Mouse (Mus musculus) embryonic facial prominence, embryonic 11.5 days (tissue): ENCODE measurements at regions not wholly inside any gene's neighbourhood (a gene's known extent, or its start where the extent isn't known, plus 50 kb on each side); places are given as distances from the start of the nearest gene placed in this dataset.

Source experiments
- ATAC-seq: fragments of 200-750 bp; cut with Nextera tagmentation; replicated peaks from 2 replicates; pipeline ENCODE4 v1.8.0; 2017; ENCODE audit warnings: low read depth; ENCODE audit not compliant: insufficient number of reproducible peaks, low FRiP score, low TSS enrichment
- DNase-seq: peaks from one replicate; pipeline ENCODE4 v3.0.0-alpha.2; 2015; ENCODE audit warnings: low spot score
- H3K27ac ChIP-seq: fragments of 300-500 bp; sonication (generic); replicated peaks from 2 replicates; pipeline ENCODE4 v1.5.1; 2014; ENCODE audit warnings: mild to moderate bottlenecking, low read depth, low read length, control low read depth
- H3K27me3 ChIP-seq: fragments of 300-500 bp; sonication (generic); 2 replicates; pipeline ENCODE4 v1.6.1; 2014; ENCODE audit warnings: mild to moderate bottlenecking, low read length, moderate library complexity, mixed read lengths; ENCODE audit not compliant: control insufficient read depth, insufficient read depth
- H3K36me3 ChIP-seq: fragments of 300-500 bp; sonication (generic); replicated peaks from 2 replicates; pipeline ENCODE4 v1.6.1; 2014; ENCODE audit warnings: low read depth, mild to moderate bottlenecking, low read length, moderate library complexity, mixed read lengths; ENCODE audit not compliant: control insufficient read depth, insufficient read depth
- H3K4me1 ChIP-seq: fragments of 300-500 bp; sonication (generic); 2 replicates; pipeline ENCODE4 v1.6.1; 2014; ENCODE audit warnings: low read length, mixed read lengths; ENCODE audit not compliant: control insufficient read depth, insufficient read depth
- H3K4me2 ChIP-seq: fragments of 300-500 bp; sonication (generic); 2 replicates; pipeline ENCODE4 v1.6.1; 2014; ENCODE audit warnings: low read depth, mild to moderate bottlenecking, control low read depth, low read length, moderate library complexity
- H3K4me3 ChIP-seq: fragments of 300-500 bp; sonication (generic); 2 replicates; pipeline ENCODE4 v1.5.1; 2014; ENCODE audit warnings: low read depth, low read length, control low read depth
- H3K9ac ChIP-seq: fragments of 300-500 bp; sonication (generic); replicated peaks from 2 replicates; pipeline ENCODE4 v1.6.1; 2014; ENCODE audit warnings: mild to moderate bottlenecking, control low read depth, low read length
- H3K9me3 ChIP-seq: fragments of 300-500 bp; sonication (generic); replicated peaks from 2 replicates; pipeline ENCODE4 v1.6.1; 2016; ENCODE audit warnings: mild to moderate bottlenecking, low read length, inconsistent platforms, mixed read lengths; ENCODE audit not compliant: control insufficient read depth
- WGBS: fragments of 180-500 bp; shearing (Covaris S2); extraction: QIAGEN DNeasy Blood & Tissue Kit; methylation state at CpG from one replicate; pipeline ENCODE4 v1.1.7; 2014; 5-methylcytosine and 5-hydroxymethylcytosine counted together

DNA sequence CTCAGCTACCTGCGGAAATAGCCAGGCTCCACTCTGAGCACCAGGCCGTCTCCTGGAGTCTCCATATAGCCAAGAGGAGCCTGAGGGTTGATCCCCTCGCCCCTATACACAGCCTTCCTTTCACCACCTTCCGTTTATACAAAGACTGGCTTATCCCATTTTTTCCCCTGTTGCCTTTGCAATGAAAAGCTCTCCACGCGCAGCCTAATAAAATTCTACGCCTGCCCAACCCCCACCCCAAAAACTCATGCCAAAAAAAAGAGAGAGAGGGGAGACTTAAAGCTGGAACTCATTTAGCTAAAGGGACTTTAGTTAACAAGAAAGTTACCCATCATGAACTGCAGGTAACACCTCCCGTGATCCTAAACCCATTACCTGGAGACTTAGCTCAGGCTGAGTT lies 762.5 kb downstream of the Kcnj2 start:
- no peaks in the 10 kb centered on the region for H3K9me3 ChIP-seq
- no peaks in the 10 kb centered on the region for H3K36me3 ChIP-seq
- no peaks in the 10 kb centered on the region for H3K27me3 ChIP-seq
- no peak overlapping the region for H3K27ac ChIP-seq
- no peak overlapping the region for H3K4me3 ChIP-seq
- DNase-seq: no peak
- H3K9ac ChIP-seq: no peak overlapping the region
- no peaks in the 10 kb centered on the region for H3K4me1 ChIP-seq
- 53% methylated on average over 8 of the region's 8 CpGs for WGBS
- ATAC-seq: no peak
- no peak overlapping the region for H3K4me2 ChIP-seq

DNA sequence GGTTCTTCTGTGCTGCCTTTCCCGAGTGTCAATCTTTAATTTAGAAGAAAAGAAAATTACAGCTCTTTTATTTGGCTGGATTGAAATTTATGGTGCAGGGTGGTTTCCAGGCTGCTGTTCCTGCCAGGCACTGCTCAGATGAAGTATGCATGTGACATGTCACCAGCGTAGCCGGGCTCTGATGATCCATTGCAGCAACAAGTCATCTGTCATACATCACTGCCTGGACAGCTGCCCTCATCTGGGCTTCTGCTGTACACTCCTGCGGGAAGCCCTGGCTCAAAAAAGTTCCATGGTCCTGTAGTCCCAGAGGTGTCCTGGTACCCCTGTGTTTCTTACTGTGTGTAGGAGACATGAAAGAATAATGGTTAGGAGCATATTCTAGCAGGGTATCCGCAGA lies 773.0 kb downstream of the Kcnj2 start:
- Histone ChIP-seq H3K9ac (no peak overlapping the region), H3K27ac (no peak overlapping the region), H3K27me3 (no peaks in the 10 kb centered on the region), H3K4me1 (no peaks in the 10 kb centered on the region), H3K4me2 (no peak overlapping the region), H3K4me3 (no peak overlapping the region), H3K36me3 (no peaks in the 10 kb centered on the region), H3K9me3 (no peaks in the 10 kb centered on the region)
- WGBS: 83% methylated on average over 5 of the region's 5 CpGs
- no peak for DNase-seq
- no peak for ATAC-seq

DNA sequence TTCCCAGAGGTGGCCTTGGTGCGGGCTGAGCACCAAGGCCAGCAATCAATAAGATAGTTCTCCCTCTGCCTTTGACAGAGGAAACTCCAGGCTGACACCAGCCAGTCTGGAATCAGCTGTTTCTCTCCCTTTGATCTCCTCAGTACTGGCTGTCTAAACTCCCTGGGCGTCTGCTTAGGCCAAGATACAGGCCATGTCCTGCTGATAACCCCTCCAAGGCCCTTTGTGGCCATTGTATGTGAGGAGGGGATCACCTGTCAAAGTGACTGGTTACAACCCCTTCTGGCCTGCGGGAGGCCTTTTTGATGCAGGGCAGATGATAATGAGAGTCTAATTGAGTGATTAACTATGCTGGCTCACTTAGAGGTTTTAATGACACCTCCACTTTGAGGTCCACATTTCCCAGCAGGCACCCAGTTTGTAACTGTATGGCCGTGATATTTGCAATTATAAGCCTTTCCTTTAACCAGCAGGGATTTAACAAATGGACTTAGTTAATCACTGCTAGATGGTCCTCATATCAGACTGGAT lies 777.8 kb downstream of the Kcnj2 start:
- DNase-seq (peak; percentile 16), ATAC-seq (0 out of 2 replicates have a peak, but pooled peaks have one; percentile 52)
- Histone ChIP-seq H3K4me1 (no peaks in the 10 kb centered on the region), H3K9ac (no peak overlapping the region), H3K4me2 (no peak overlapping the region), H3K9me3 (no peaks in the 10 kb centered on the region), H3K4me3 (no peak overlapping the region), H3K36me3 (no peaks in the 10 kb centered on the region), H3K27me3 (no peaks in the 10 kb centered on the region), H3K27ac (no peak overlapping the region)
- WGBS: 22% methylated on average over 4 of the region's 4 CpGs

DNA sequence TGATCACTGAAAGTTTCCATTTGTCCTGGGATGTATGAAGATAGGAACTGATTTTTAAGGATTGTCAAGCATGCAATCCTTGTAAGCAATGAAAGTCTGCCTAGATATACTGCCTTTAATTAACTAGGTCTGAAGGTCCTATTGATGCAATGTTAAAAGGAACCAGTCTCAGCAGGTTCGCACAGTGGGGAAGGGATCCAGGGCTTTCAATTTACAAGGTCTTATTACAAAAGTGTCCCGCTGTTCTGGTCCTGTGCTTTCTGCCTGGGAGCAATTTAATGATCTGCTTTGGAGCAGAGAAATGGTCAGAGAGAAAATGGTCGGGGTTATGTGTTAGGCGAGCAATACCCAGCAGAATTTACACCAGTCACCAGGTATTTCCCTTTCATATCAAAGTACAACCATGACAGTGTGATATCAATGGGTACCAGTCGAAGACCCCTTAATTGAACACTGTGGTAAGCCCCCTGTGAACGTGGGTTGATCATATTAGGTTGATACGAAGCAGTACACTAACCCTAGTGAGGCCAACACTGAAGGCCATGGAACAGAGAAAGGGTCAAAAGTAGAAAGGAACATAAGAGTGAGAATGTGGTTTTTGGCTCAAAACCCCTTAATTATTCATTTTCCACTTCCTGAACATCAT lies 778.5 kb downstream of the Kcnj2 start:
- no peak; the same call in 1 of the 2 replicates for ATAC-seq
- no peak overlapping the region for H3K4me3 ChIP-seq

DNA sequence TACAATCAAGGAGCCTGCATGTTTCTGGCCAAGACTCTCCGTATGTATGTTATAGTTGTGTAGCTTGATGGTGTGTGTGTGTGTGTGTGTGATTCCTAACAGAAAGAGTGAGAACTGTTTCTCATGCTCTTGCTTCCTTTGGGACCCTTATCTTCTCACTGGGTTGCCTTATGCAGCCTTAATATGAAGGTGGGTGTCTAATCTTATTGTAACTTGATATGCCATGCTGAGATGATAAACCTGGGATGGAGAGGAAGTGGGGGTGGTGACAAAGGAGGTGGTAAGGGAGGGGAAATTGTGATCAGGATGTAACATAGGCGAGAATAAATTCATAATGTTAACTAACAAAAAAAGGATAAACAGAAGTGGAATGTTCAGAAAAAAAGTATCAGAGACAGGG lies 791.3 kb downstream of the Kcnj2 start:
- H3K36me3 ChIP-seq: no peaks in the 10 kb centered on the region
- no peak overlapping the region for H3K4me2 ChIP-seq
- 79% methylated on average over 2 of the region's 2 CpGs for WGBS
- no peak for DNase-seq
- H3K4me1 ChIP-seq: no peaks in the 10 kb centered on the region
- no peak overlapping the region for H3K4me3 ChIP-seq
- no peak for ATAC-seq
- no peak overlapping the region for H3K27ac ChIP-seq
- no peaks in the 10 kb centered on the region for H3K9me3 ChIP-seq
- no peaks in the 10 kb centered on the region for H3K27me3 ChIP-seq
- H3K9ac ChIP-seq: no peak overlapping the region

More for the DNA sequence above, 778.5 kb downstream of the Kcnj2 start:
- Histone ChIP-seq H3K36me3 (no peaks in the 10 kb centered on the region), H3K4me1 (no peaks in the 10 kb centered on the region), H3K27ac (no peak overlapping the region), H3K9ac (no peak overlapping the region), H3K27me3 (no peaks in the 10 kb centered on the region), H3K9me3 (no peaks in the 10 kb centered on the region), H3K4me2 (no peak overlapping the region)
- no peak for DNase-seq
- 19% methylated on average over 7 of the region's 7 CpGs for WGBS

DNA sequence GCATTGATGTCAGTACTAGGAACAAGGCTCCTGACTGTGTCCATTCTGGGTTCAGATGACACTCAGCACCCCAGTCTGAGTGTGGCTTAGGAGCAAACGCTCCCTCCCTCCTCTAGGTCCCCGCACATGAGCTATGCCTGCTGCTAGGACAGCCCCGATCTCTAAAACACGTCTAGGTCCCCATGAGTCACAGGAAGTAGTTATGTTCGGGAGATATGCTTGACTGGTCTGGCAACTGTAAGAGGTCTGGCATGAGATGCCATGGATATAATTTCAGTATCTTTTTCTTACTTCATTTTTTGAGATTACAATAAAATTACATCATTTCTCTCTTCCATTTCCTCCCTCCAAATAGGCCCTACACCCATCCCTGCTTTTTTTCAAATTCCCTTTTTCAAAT lies 792.1 kb downstream of the Kcnj2 start:
- Histone ChIP-seq H3K36me3 (no peaks in the 10 kb centered on the region), H3K4me3 (no peak overlapping the region), H3K27me3 (no peaks in the 10 kb centered on the region), H3K4me2 (no peak overlapping the region), H3K4me1 (no peaks in the 10 kb centered on the region), H3K27ac (no peak overlapping the region), H3K9me3 (no peaks in the 10 kb centered on the region), H3K9ac (no peak overlapping the region)
- DNase-seq: no peak
- 75% methylated on average over 5 of the region's 5 CpGs for WGBS
- no peak for ATAC-seq

DNA sequence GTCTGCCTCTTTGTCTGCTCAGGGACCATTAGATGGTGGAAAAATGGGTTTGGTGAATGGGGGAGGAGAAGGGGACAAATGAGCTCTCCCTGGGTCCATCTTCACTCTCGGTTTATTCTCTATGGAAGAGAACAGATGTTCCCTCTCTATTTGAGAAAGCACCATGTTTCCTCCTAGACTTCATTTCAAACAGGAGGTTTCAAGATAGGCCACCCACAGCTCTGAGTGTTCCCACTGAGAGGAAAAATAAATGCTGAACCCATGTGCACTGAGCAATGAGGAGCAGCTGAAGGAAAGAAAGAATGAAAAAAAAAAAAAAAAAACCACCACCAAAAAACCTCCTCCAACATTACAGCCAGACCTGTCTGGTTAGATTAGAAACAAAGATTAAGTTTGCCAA lies 799.2 kb downstream of the Kcnj2 start:
- Histone ChIP-seq H3K9ac (no peak overlapping the region), H3K9me3 (no peaks in the 10 kb centered on the region), H3K4me2 (no peak overlapping the region), H3K27me3 (no peaks in the 10 kb centered on the region), H3K36me3 (no peaks in the 10 kb centered on the region), H3K4me1 (no peaks in the 10 kb centered on the region), H3K4me3 (no peak overlapping the region), H3K27ac (no peak overlapping the region)
- 62% methylated on average over 1 of the region's 1 CpGs for WGBS
- no peak for ATAC-seq
- DNase-seq: no peak

DNA sequence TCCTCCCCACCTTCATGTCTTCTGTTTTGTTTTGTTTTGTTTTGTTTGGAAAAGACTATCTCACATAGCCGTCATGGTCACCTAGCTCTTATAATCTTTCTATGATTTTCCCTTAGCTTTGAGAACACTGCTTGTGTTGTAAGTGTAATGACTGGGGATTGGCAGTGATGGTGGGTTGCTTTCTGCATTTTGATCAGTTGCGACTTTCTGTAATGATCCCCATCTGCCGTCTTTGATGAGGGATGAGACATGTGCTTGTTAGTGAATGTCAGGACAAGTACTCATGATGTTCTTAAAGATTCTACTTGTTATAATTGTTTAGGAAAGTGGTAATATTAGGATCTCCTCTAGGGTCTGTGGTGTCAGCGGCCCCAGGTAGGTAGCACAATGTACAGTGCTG lies 809.4 kb downstream of the Kcnj2 start:
- H3K4me1 ChIP-seq: no peaks in the 10 kb centered on the region
- H3K27me3 ChIP-seq: no peaks in the 10 kb centered on the region
- no peak overlapping the region for H3K27ac ChIP-seq
- ATAC-seq (no peak), DNase-seq (no peak)
- no peaks in the 10 kb centered on the region for H3K36me3 ChIP-seq
- H3K4me2 ChIP-seq: no peak overlapping the region
- H3K9ac ChIP-seq: no peak overlapping the region
- 89% methylated on average over 4 of the region's 4 CpGs for WGBS
- no peaks in the 10 kb centered on the region for H3K9me3 ChIP-seq
- H3K4me3 ChIP-seq: no peak overlapping the region
